Mouse (Mus musculus): ENCODE measurements at regions not wholly inside any gene's neighbourhood (a gene's known extent, or its start where the extent isn't known, plus 50 kb on each side); places are given as distances from the start of the nearest gene placed in this dataset.

- Histone ChIP-seq H3K9ac (ENCODE audit: low read depth, low read length) (no peak overlapping the region), H3K4me3 (ENCODE audit: insufficient read depth, low read depth, low read length) (no peak overlapping the region), H3K27ac (replicated peaks; ENCODE audit: insufficient read depth, low read depth, low read length) (no peak overlapping the region), H3K36me3 (ENCODE audit: control insufficient read depth, insufficient read depth, low read length) (no peaks in the 10 kb centered on the region), H3K4me1 (ENCODE audit: control insufficient read depth, insufficient read depth, low read length) (peaks cover 3% of the 10 kb centered on the region; the same call in 1 of the 2 replicates), H3K79me2 (ENCODE audit: control insufficient read depth, insufficient read depth, low read length) (no peaks in the 10 kb centered on the region), H3K27me3 (ENCODE audit: control insufficient read depth, insufficient read depth, low read length) (no peaks in the 10 kb centered on the region)
- WGBS, result 85% methylated on average over 3 of the region's 3 CpGs
- no peak for DNase-seq (ENCODE audit: extremely low read depth, low read depth, low spot score)
- no peak for TF ChIP-seq CTCF (IDR thresholded peaks at IDR 0.05; ENCODE audit: low read depth, low read length)
- TF ChIP-seq POLR2A (IDR thresholded peaks at IDR 0.05; ENCODE audit: extremely low read depth, insufficient read depth, low read length), result no peak
Measured at GRCm38 (mm10) chr13:102566846-102567572, 126.3 kb upstream of the Cd180 start.

DNA sequence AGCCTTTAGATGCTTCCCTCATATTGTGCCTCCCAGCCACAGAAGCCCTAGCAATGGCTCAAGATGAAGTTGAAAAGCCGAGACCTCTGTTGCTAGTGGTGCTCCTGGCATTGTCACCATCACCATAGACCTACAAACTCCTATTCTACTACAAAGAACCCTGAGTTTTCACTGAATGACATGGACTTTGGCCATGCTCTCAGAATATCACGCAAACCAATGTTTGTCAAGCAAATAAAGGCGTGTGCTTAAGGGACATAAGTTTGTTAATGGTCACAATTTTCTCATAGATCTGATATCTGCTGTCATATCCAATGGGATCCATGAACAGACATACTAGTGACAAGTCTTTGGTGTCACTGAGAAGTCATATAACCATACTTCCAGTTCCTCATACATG, 123.8 kb upstream of the Cd180 start:
- 21% methylated on average over 3 of the region's 3 CpGs for WGBS
- Histone ChIP-seq H3K4me1 (ENCODE audit: control insufficient read depth, insufficient read depth, low read length) (peaks cover 3% of the 10 kb centered on the region; the same call in 1 of the 2 replicates), H3K36me3 (ENCODE audit: control insufficient read depth, insufficient read depth, low read length) (no peaks in the 10 kb centered on the region), H3K9ac (ENCODE audit: low read depth, low read length) (no peak overlapping the region), H3K27ac (replicated peaks; ENCODE audit: insufficient read depth, low read depth, low read length) (no peak overlapping the region), H3K79me2 (ENCODE audit: control insufficient read depth, insufficient read depth, low read length) (no peaks in the 10 kb centered on the region), H3K27me3 (ENCODE audit: control insufficient read depth, insufficient read depth, low read length) (no peaks in the 10 kb centered on the region), H3K4me3 (ENCODE audit: insufficient read depth, low read depth, low read length) (no peak overlapping the region)
- TF ChIP-seq CTCF (IDR thresholded peaks at IDR 0.05; ENCODE audit: low read depth, low read length), result no peak
- no peak for TF ChIP-seq POLR2A (IDR thresholded peaks at IDR 0.05; ENCODE audit: extremely low read depth, insufficient read depth, low read length)
- peak; percentile 89 for DNase-seq (ENCODE audit: extremely low read depth, low read depth, low spot score)

DNA sequence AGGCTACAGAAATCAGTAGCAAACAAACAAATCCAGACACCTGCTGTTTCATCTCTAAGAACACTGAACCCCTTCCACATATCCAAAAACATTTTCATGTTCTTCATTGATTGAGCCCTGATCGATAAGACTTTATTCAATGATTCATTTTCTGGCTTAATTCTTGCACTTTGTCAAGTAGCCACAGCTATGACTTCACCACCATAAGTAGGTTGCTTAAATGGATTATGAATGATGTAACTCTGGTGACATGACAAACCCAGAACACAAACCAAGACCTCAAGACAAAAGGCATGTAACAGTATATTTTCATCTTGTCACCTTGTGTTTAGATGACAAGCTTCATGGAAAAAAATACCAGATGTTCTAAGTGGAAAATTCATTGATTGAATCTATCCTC, 123.1 kb upstream of the Cd180 start:
- Histone ChIP-seq H3K4me3 (ENCODE audit: insufficient read depth, low read depth, low read length) (no peak overlapping the region), H3K36me3 (ENCODE audit: control insufficient read depth, insufficient read depth, low read length) (no peaks in the 10 kb centered on the region), H3K79me2 (ENCODE audit: control insufficient read depth, insufficient read depth, low read length) (no peaks in the 10 kb centered on the region), H3K9ac (ENCODE audit: low read depth, low read length) (no peak overlapping the region), H3K27me3 (ENCODE audit: control insufficient read depth, insufficient read depth, low read length) (no peaks in the 10 kb centered on the region), H3K27ac (replicated peaks; ENCODE audit: insufficient read depth, low read depth, low read length) (no peak overlapping the region), H3K4me1 (ENCODE audit: control insufficient read depth, insufficient read depth, low read length) (peaks cover 3% of the 10 kb centered on the region; the same call in 1 of the 2 replicates)
- TF ChIP-seq POLR2A (IDR thresholded peaks at IDR 0.05; ENCODE audit: extremely low read depth, insufficient read depth, low read length), result no peak
- no peak for TF ChIP-seq CTCF (IDR thresholded peaks at IDR 0.05; ENCODE audit: low read depth, low read length)
- DNase-seq (ENCODE audit: extremely low read depth, low read depth, low spot score), result peak; percentile 70
- WGBS, result 35% methylated on average over 1 of the region's 1 CpGs

DNA sequence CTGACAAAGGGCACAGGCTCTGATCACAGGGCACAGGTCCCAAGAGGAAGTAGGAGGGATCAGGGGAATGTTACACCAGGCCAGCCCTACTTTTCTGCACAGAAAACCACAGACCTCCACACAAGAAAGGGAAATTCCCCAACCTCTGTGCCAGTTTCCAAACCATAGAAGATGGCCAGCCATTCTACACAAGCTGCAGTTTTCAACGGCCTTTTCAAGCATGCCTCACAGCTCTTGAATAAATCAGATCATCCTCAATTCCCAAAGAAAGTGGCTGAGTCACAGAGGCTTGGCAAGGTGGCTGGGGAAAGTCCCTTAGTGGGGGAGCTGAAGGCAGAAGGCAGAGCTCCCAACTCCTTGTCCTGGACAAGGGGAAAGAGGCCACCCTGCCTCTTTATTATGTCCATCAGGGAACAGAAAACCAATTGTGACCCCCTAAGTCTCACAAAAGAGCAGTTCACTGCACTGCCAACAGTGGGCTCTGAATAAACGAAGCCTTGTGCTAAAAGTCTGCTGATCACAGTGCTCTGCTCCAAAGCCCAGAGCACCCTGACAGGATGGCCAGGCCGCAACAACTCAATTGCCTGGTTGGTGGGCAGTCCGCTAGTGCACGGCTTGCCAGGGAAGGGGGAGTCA, 120.0 kb upstream of the Cd180 start:
- TF ChIP-seq CTCF (IDR thresholded peaks at IDR 0.05; ENCODE audit: low read depth, low read length) (no peak), POLR2A (IDR thresholded peaks at IDR 0.05; ENCODE audit: extremely low read depth, insufficient read depth, low read length) (no peak)

DNA sequence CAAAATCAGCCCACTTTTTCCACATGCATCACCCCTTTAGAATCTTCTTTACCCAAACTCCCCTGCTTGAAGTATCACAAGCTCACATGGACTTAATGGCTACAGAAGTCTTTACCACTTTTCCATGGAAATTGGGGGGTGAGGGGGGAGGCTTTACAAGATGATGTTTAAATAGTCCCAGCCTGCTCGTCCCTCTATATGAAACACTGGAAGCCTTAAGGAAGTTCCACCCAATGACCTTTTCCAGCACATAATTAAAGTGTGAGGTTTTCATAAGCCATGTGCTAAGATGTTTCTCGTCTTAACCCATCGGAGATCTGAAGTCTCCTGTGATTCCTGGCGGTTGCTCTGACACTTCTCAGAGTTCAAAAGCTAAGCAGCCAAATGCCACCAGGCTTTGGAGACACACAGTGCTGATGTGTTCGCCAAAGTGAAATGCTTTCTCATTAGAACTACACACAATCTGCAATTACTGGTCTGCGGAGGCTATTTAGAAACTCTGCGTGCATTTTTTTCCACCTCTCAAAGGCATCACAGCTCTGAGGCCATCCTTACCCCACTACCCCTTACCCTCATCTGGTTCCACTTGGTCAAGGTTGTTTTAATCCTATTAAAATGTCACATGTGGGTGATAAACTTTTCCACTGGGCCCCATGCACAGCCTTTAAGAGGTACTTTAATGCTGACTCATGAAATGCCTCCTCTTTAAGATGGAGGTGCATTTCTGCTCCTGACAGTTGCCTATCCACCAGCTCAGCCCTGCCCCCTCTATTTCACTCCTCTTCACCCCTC, 116.3 kb upstream of the Cd180 start:
- H3K79me2 ChIP-seq (ENCODE audit: control insufficient read depth, insufficient read depth, low read length), result no peaks in the 10 kb centered on the region
- H3K4me3 ChIP-seq (ENCODE audit: insufficient read depth, low read depth, low read length), result no peak overlapping the region
- H3K36me3 ChIP-seq (ENCODE audit: control insufficient read depth, insufficient read depth, low read length), result no peaks in the 10 kb centered on the region
- H3K9ac ChIP-seq (ENCODE audit: low read depth, low read length), result no peak overlapping the region
- no peaks in the 10 kb centered on the region for H3K27me3 ChIP-seq (ENCODE audit: control insufficient read depth, insufficient read depth, low read length)
- DNase-seq (ENCODE audit: extremely low read depth, low read depth, low spot score), result no peak
- WGBS, result 94% methylated on average over 7 of the region's 7 CpGs
- no peaks in the 10 kb centered on the region for H3K4me1 ChIP-seq (ENCODE audit: control insufficient read depth, insufficient read depth, low read length)
- no peak for TF ChIP-seq POLR2A (IDR thresholded peaks at IDR 0.05; ENCODE audit: extremely low read depth, insufficient read depth, low read length)
- TF ChIP-seq CTCF (IDR thresholded peaks at IDR 0.05; ENCODE audit: low read depth, low read length), result no peak
- no peak overlapping the region for H3K27ac ChIP-seq (replicated peaks; ENCODE audit: insufficient read depth, low read depth, low read length)

More for the DNA sequence above, 120.0 kb upstream of the Cd180 start:
- H3K27ac ChIP-seq (replicated peaks; ENCODE audit: insufficient read depth, low read depth, low read length), result no peak overlapping the region
- no peaks in the 10 kb centered on the region for H3K36me3 ChIP-seq (ENCODE audit: control insufficient read depth, insufficient read depth, low read length)
- peaks cover 3% of the 10 kb centered on the region; the same call in 1 of the 2 replicates for H3K4me1 ChIP-seq (ENCODE audit: control insufficient read depth, insufficient read depth, low read length)
- H3K79me2 ChIP-seq (ENCODE audit: control insufficient read depth, insufficient read depth, low read length), result no peaks in the 10 kb centered on the region
- no peak for DNase-seq (ENCODE audit: extremely low read depth, low read depth, low spot score)
- H3K4me3 ChIP-seq (ENCODE audit: insufficient read depth, low read depth, low read length), result no peak overlapping the region
- 90% methylated on average over 5 of the region's 5 CpGs for WGBS
- H3K9ac ChIP-seq (ENCODE audit: low read depth, low read length), result no peak overlapping the region
- no peaks in the 10 kb centered on the region for H3K27me3 ChIP-seq (ENCODE audit: control insufficient read depth, insufficient read depth, low read length)

All from liver, adult 2 months (tissue).